Mouse (Mus musculus) thymus, adult 18-20 months (tissue): ENCODE data around the gene Catip.
A peak's percentile ranks its signal among the peaks of the same experiment; 100 is the strongest.
"Not testable (repeated sequence)": the region's sequence is repeated elsewhere in the genome, so short reads cannot be mapped to it uniquely, and the experiment has no call there.

Experiments
- DNase-seq, 2 experiments: peaks; one replicate each; pipeline ENCODE4 v3.0.0; 2022; ENCODE audit warnings: mixed read lengths in 2 of 2

Gene Catip

DNA sequence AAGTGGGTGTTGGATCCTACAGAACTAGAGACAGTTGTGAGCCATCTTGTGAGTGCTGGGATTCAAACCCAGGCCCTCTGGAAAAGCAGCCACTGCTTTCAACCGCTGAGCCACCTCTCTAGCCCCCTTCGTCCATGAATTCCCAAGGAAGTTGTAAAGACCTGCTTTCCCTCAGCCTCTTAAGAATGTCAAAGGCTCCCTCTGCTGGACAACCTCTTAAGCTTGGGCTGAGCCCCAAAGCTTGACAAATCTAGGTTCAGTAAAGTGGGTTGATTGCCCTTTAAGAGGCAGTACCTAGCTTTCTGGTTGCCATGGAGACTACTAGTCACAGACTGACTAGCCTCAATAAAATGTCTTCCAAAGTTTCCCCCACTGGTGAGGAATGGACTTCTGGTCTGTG is at the start of gene Catip:
Catip (plus strand) TSS at position 297 of the 400 bp plus-strand sequence.
- peak in 1 of 2 experiments; percentile 35 for DNase-seq

GRCm38 (mm10) chr1:74313049-74313692 is 48.7 kb upstream of the Catip start:
- peak in 1 of 2 experiments; percentile 33 for DNase-seq

GRCm38 (mm10) chr1:74314796-74315195 is 47.1 kb upstream of the Catip start:
- no peak for DNase-seq

GRCm38 (mm10) chr1:74316114-74316827 is 45.6 kb upstream of the Catip start:
- no peak for DNase-seq

- DNase-seq: no peak
These were observed 43.2 kb upstream of the Catip start for GRCm38 (mm10) chr1:74318711-74319110.

DNA sequence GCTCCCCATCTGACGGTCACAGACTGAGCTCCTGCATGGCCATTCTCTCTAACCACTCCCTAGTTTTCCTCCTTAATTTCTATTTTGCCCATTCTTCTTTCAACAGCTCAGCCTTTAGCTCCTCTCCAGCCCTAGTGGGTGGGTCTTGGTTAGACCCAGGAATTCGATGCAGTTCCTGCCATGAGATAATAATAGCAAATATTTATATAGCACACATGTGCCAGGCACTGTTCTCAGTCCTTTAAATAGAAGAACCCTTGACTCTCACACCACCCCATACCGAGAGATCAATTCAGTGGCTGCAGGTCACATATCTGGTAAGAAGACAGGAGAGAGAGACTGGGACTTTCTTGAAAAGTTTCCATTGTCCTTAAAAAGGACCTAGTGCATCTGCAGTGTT is 40.5 kb upstream of the Catip start:
- no peak for DNase-seq

GRCm38 (mm10) chr1:74326916-74327315 is 35.0 kb upstream of the Catip start:
- not testable (repeated sequence) for DNase-seq

GRCm38 (mm10) chr1:74329899-74330431 is 31.9 kb upstream of the Catip start:
- DNase-seq: no peak

DNA sequence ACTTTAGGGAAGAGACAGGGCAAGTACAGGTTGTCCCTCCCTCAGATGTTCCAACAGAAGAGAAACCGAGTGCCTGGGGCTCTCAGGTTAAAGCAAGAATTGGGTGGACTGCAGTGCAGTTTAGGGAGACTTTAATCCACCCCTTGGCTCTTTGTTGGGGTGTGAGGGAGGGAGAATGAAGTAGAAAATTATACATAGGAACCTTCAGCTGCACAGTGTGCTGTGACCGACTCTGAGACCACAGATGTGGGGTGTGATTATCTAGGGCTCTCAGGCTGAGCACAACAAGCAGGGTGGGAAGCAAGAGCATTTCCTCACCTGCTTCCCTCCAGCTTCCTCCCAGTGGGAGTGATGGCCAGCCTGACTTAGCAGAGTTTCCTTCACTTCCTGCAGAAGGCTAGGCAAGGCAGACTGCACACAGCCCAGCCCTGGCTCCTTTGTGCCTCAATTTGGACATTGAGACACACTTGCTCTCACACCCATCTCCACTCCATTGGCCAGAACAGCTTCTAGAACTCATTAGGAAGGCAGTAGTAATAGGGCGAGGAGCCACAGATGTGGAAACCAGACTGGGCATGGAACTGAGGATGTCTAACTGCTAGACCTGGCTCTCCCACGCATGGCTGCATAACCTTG is 30.7 kb upstream of the Catip start:
- no peak for DNase-seq

DNA sequence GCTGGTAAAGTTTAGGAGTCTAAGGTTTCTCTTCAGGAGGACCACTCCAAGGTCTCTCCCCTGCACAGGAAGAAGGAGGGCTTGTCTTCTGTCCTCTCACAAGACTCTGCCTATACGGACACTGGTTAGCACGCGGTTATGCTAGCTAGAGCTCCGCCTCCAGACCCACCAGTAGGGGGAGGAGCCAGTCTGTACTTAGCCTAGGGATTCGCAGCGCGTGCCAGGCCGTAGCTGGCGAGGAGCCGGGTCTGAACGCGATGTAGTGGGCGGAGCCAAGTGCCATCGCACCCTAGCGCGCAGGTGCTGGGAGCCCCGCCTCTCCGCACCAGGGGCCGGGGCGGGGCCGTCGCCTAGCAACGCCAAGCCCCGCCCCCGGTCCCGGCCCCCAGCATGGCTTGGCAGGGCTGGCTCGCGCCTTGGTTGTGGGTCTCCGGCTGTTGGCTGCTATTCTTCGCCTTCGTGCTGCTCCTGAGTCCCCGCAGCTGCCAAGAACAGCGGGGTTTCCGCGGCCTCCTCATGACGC is 29.6 kb upstream of the Catip start:
- DNase-seq: peak; percentile 93 to 95

- DNase-seq: no peak
These were observed 29.0 kb upstream of the Catip start for GRCm38 (mm10) chr1:74332930-74333329.

- DNase-seq: no peak
These were observed 27.3 kb upstream of the Catip start for GRCm38 (mm10) chr1:74334607-74335006.

- no peak for DNase-seq
These were observed 26.9 kb upstream of the Catip start for GRCm38 (mm10) chr1:74335033-74335432.

GRCm38 (mm10) chr1:74335436-74336170 is 26.3 kb upstream of the Catip start:
- no peak for DNase-seq

DNA sequence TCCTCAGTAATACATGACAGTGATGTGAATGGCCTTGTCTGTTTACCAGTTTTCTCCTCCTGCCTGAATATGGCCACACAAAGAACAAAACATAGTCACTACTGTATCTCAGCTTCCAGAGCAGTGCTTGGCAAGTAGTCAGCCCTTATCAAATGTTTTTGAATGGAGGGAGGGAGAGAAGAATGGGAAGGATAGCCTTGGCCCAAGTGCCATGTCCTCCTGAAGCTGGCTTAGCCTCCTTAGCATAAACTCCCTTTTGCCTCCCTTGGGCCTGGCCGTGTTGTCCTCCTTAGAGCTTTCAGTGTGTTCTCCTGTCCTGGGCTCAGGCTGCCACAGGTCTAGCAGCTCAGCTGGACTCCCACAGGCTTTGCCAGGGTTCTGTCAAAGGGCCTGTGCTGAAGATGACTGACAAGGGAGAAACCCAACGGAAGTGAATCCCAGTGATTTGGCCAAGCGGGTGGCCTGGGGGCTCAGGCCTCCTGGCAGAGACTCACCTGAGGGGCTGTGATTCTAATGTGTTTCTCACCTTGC is 24.6 kb upstream of the Catip start:
- no peak for DNase-seq

GRCm38 (mm10) chr1:74338013-74338412 is 23.9 kb upstream of the Catip start:
- DNase-seq: no peak

DNA sequence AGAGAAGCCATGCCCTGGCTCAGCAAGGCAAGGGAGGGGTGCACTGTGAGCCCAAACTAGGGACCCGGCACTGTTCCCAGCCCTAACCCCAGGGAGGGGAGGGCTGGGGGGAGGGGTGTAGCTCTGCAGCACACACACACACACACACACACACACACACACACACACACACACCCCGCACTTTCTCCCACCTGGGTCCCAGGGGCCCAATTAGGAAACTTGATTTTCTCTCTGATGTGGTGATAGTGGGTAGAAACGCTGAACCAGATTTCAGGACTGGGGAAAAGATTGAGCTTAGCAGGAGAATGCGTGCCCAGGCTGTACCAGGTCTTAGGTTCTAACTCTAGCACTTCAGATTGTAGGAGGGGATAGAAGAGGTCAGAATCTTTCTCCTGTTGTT is 23.3 kb upstream of the Catip start:
- DNase-seq: no peak

- DNase-seq: no peak
These were observed 22.0 kb upstream of the Catip start for GRCm38 (mm10) chr1:74339917-74340316.

GRCm38 (mm10) chr1:74340361-74340764 is 21.5 kb upstream of the Catip start:
- no peak for DNase-seq

GRCm38 (mm10) chr1:74340992-74341391 is 20.9 kb upstream of the Catip start:
- not testable (repeated sequence) for DNase-seq

DNA sequence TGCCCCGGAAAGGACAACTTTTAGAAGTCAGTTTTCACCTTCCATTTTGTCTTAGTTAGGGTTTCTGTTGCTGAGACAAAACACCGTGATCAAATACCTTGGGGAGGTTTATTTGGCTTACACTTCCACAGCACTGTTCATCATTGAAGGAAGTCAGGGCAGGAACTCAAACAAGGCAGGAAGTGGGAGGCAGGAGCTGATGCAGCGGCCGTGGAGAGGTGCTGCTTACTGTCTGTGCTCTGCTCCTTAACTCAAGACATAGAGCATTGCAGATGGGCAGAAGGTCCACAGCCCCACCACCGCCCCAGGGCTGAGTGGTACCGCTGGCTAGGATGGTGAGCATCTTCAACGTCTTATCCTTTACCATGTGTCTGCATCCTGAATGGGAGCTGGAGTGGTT is 20.0 kb upstream of the Catip start:
- DNase-seq: no peak

GRCm38 (mm10) chr1:74342308-74342707 is 19.6 kb upstream of the Catip start:
- DNase-seq: no peak
